Mouse (Mus musculus): Measurements from ENCODE around the gene Srp9. TPM values are rescaled to one million over a fixed set of nuclear protein-coding genes. Genes with fewer than 3 reads are reported as not detected.

Gene Srp9
- total RNA-seq, 2 experiments from 2014 or later = 51.9 to 57.0 TPM

- DNase-seq = no peak
Measured at GRCm38 (mm10) chr1:182105023-182105422, 19.5 kb upstream of the Srp9 start.

- no peak for DNase-seq
Measured at GRCm38 (mm10) chr1:182107251-182107650, 17.3 kb upstream of the Srp9 start.

GRCm38 (mm10) chr1:182108397-182109099 lies 16.0 kb upstream of the Srp9 start:
- DNase-seq = peak; percentile 27

GRCm38 (mm10) chr1:182110185-182110584 lies 14.4 kb upstream of the Srp9 start:
- DNase-seq = no peak

- peak; percentile 46 for DNase-seq
Measured at GRCm38 (mm10) chr1:182110708-182111385, 13.7 kb upstream of the Srp9 start.

GRCm38 (mm10) chr1:182111386-182112317 lies 12.9 kb upstream of the Srp9 start:
- DNase-seq = peak; percentile 61

- no peak for DNase-seq
Measured at GRCm38 (mm10) chr1:182112385-182112784, 12.2 kb upstream of the Srp9 start.

GRCm38 (mm10) chr1:182113131-182113530 lies 11.4 kb upstream of the Srp9 start:
- no peak for DNase-seq

- no peak for DNase-seq
Measured at GRCm38 (mm10) chr1:182113587-182114500, 10.7 kb upstream of the Srp9 start.

- peak; percentile 68 for DNase-seq
Measured at GRCm38 (mm10) chr1:182115197-182115596, 9.3 kb upstream of the Srp9 start.

- DNase-seq = peak; percentile 67
Measured at GRCm38 (mm10) chr1:182115651-182116408, 8.7 kb upstream of the Srp9 start.

- DNase-seq = no peak
Measured at GRCm38 (mm10) chr1:182122413-182122812, 2.1 kb upstream of the Srp9 start.

GRCm38 (mm10) chr1:182124924-182125368 lies 409 bp downstream of the Srp9 start:
- peak; percentile 90 for DNase-seq

GRCm38 (mm10) chr1:182130830-182131229 lies 6.3 kb downstream of the Srp9 start:
- peak; percentile 55 for DNase-seq

- DNase-seq = no peak
Measured at GRCm38 (mm10) chr1:182137204-182138125, 12.9 kb downstream of the Srp9 start.

- no peak for DNase-seq
Measured at GRCm38 (mm10) chr1:182138172-182138571, 13.6 kb downstream of the Srp9 start.

GRCm38 (mm10) chr1:182139937-182140336 lies 15.4 kb downstream of the Srp9 start:
- no peak for DNase-seq

- DNase-seq = peak; percentile 90
Measured at GRCm38 (mm10) chr1:182140370-182140769, 15.8 kb downstream of the Srp9 start.

GRCm38 (mm10) chr1:182142725-182143124 lies 18.2 kb downstream of the Srp9 start:
- no peak for DNase-seq

- no peak for DNase-seq
Measured at GRCm38 (mm10) chr1:182143288-182143687, 18.8 kb downstream of the Srp9 start.
